Mouse (Mus musculus): ENCODE results near the gene Taf6l.

- no peak for TF ChIP-seq CTCF (IDR thresholded peaks at IDR 0.05; ENCODE audit: low read depth)
- TF ChIP-seq EP300 (IDR thresholded peaks at IDR 0.05; ENCODE audit: low read depth): no peak
These were observed 12.8 kb downstream of the Taf6l start for GRCm38 (mm10) chr19:8773409-8773808.
